Mouse (Mus musculus): ENCODE results near the gene Gm8994. TPM values are rescaled to one million over a fixed set of nuclear protein-coding genes. Genes with fewer than 3 reads are reported as not detected.

Gm8994 gene
- total and polyA plus RNA-seq, 3 experiments = not detected

DNA sequence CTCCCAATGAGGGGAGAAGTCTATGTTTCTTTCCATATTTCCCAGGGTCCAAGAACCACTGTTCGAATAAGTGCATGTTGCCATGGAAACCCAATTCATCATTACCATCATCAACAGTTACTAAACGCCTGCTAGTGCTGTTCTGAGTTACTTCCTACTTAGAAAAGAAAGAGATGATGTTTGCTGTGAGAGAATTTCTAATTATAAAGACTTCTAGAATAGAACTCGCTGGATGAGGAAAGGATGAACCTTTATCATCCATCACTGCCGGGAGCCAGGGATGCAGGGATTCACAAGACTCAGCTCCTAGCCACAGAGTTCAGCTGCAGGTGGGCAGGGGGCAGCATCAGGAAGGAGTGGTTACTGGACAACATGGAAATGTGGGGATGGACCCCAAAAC, 36.7 kb downstream of the Gm8994 start:
- H3K27ac ChIP-seq = no peak overlapping the region
- H3K9ac ChIP-seq (ENCODE audit: low read depth, low read length) = no peak overlapping the region
- TF ChIP-seq CTCF (IDR thresholded peaks at IDR 0.05) = no peak
- no peak for TF ChIP-seq POLR2A (IDR thresholded peaks at IDR 0.05; ENCODE audit: insufficient read depth, low read depth, low read length)
- TF ChIP-seq EP300 (IDR thresholded peaks at IDR 0.05; ENCODE audit: insufficient read depth, low read depth, low read length) = no peak
- no peaks in the 10 kb centered on the region for H3K27me3 ChIP-seq (ENCODE audit: control insufficient read depth, insufficient read depth, low read length)
- no peaks in the 10 kb centered on the region; the same call in 1 of the 2 replicates for H3K4me1 ChIP-seq (ENCODE audit: control insufficient read depth, insufficient read depth, low read length)
- DNase-seq = no peak
- no peaks in the 10 kb centered on the region for H3K79me2 ChIP-seq (replicated peaks; ENCODE audit: control insufficient read depth, insufficient read depth, low read length)
- WGBS = 72% methylated on average over 4 of the region's 4 CpGs
- intact Hi-C loops (cut with DNase I) = no loop called here
- H3K36me3 ChIP-seq (ENCODE audit: control insufficient read depth, insufficient read depth, low read length) = no peaks in the 10 kb centered on the region
- H3K4me3 ChIP-seq = no peak overlapping the region

DNA sequence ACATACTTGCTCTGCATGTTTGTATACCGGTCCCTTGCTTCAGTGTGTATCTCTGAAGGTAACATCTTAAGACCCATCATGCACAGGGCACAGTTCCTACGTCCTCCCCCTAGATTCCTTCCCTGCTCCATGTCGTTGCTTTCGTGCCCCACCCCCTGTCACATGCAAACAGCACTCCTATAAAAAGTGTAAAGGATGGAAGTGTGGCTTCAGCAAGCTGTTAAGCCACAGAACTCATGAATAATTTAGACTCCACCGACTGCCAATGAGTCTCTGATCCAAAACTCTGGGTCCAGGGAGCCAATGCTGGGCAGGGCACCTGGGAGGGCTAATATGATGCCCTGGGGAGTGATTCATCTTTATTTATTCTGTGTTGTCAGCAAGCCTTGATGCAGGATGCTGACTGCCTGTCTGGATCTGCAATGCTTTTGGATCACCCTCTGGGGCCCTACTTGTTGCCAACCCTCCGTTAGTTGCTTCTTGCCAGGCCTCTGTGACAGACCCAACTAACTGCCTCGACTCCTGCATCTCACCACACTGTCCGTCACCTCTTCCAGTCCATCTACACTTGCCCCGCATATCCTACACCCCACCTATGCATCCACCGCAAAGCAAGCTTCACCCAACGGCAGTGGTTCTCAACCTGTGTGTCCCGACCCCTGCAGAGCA, 37.2 kb downstream of the Gm8994 start:
- no peaks in the 10 kb centered on the region; the same call in 1 of the 2 replicates for H3K4me1 ChIP-seq (ENCODE audit: control insufficient read depth, insufficient read depth, low read length)
- no peak overlapping the region for H3K4me3 ChIP-seq
- H3K27ac ChIP-seq = no peak overlapping the region
- no peak overlapping the region for H3K9ac ChIP-seq (ENCODE audit: low read depth, low read length)
- no peaks in the 10 kb centered on the region for H3K36me3 ChIP-seq (ENCODE audit: control insufficient read depth, insufficient read depth, low read length)
- WGBS = 74% methylated on average over 12 of the region's 12 CpGs
- intact Hi-C loops (cut with DNase I) = no loop called here
- no peaks in the 10 kb centered on the region for H3K27me3 ChIP-seq (ENCODE audit: control insufficient read depth, insufficient read depth, low read length)
- no peaks in the 10 kb centered on the region for H3K79me2 ChIP-seq (replicated peaks; ENCODE audit: control insufficient read depth, insufficient read depth, low read length)
- no peak for DNase-seq
- no peak for TF ChIP-seq EP300 (IDR thresholded peaks at IDR 0.05; ENCODE audit: insufficient read depth, low read depth, low read length)
- TF ChIP-seq POLR2A (IDR thresholded peaks at IDR 0.05; ENCODE audit: insufficient read depth, low read depth, low read length) = no peak
- TF ChIP-seq CTCF (IDR thresholded peaks at IDR 0.05) = no peak

DNA sequence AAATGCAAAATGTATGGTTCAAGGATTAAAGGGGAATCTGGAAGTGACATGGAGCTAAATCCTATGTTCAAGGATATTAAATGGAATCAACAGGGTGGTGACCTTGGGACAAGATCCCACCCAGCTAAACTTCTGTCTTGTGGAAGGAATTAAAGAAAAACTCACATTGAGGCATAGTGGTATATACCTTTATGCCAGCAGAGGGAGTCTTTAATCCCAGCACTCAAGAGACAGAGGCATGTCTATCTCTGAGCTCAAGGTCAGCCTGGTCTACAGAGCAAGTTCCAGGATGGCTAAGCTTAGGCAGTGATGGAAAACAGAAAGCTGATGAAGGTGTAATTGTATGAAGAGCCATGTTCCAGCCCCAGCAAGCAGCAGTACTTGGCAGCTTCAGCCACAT, 48.8 kb downstream of the Gm8994 start:
- TF ChIP-seq POLR2A (IDR thresholded peaks at IDR 0.05; ENCODE audit: insufficient read depth, low read depth, low read length) = no peak
- TF ChIP-seq CTCF (IDR thresholded peaks at IDR 0.05) = no peak
- TF ChIP-seq EP300 (IDR thresholded peaks at IDR 0.05; ENCODE audit: insufficient read depth, low read depth, low read length) = no peak
- Histone ChIP-seq H3K27ac (no peak overlapping the region), H3K27me3 (ENCODE audit: control insufficient read depth, insufficient read depth, low read length) (no peaks in the 10 kb centered on the region), H3K4me1 (ENCODE audit: control insufficient read depth, insufficient read depth, low read length) (no peaks in the 10 kb centered on the region), H3K4me3 (no peak overlapping the region), H3K9ac (ENCODE audit: low read depth, low read length) (no peak overlapping the region), H3K79me2 (replicated peaks; ENCODE audit: control insufficient read depth, insufficient read depth, low read length) (no peaks in the 10 kb centered on the region), H3K36me3 (ENCODE audit: control insufficient read depth, insufficient read depth, low read length) (no peaks in the 10 kb centered on the region)
- no peak for DNase-seq
- intact Hi-C loops (cut with DNase I) = no loop called here

Other genes with a start within 250 kb of the Gm8994 start
- not detected for gene Grin2b, start 154.0 kb upstream of the Gm8994 start, total RNA-seq (2021)
- under 0.01 and 0.02 TPM in 2 replicates for gene Grin2b, start 154.0 kb upstream of the Gm8994 start, polyA plus RNA-seq (2012; rRNA removed)
- not detected for gene E330021D16Rik, start 88.0 kb downstream of the Gm8994 start, total RNA-seq (2021)
- gene E330021D16Rik, start 88.0 kb downstream of the Gm8994 start, polyA plus RNA-seq (2012; rRNA removed) = not detected in 2 replicates
- gene Atf7ip, start 178.6 kb downstream of the Gm8994 start, total RNA-seq (2021) = 10 to 100 TPM; 73.1 to 88.0 TPM
- gene Atf7ip, start 178.6 kb downstream of the Gm8994 start, polyA plus RNA-seq (2012; rRNA removed) = 21.4 and 31.7 TPM in 2 replicates